Mouse (Mus musculus) megakaryocyte, embryonic 14.5 days (primary cell): ENCODE results near the gene Pde7b. TPM values are rescaled to one million over a fixed set of nuclear protein-coding genes. Genes with fewer than 3 reads are reported as not detected.

Source experiments
- H3K27me3 ChIP-seq: replicated peaks from 2 replicates; pipeline ENCODE3; 2012; ENCODE audit warnings: inconsistent platforms
- H3K36me3 ChIP-seq: replicated peaks from 2 replicates; pipeline ENCODE3; 2012; ENCODE audit warnings: low read length, inconsistent platforms, mixed read lengths
- H3K4me1 ChIP-seq: 2 replicates; pipeline ENCODE4 v1.6.1; 2012; ENCODE audit warnings: inconsistent platforms
- H3K4me3 ChIP-seq: replicated peaks from 2 replicates; pipeline ENCODE3; 2012; ENCODE audit warnings: moderate library complexity, mild to moderate bottlenecking, inconsistent platforms
- H3K9me3 ChIP-seq: 2 replicates; pipeline ENCODE4 v1.6.1; 2012; ENCODE audit warnings: inconsistent platforms
- FLI1 ChIP-seq: IDR thresholded peaks from 2 replicates; pipeline ENCODE4 v1.6.1; 2012; ENCODE audit warnings: low read length, inconsistent platforms, mixed read lengths
- GATA1 ChIP-seq: IDR thresholded peaks from 3 replicates; pipeline ENCODE4 v1.6.1; 2012; ENCODE audit warnings: mixed read lengths, low read length, inconsistent platforms, borderline replicate concordance
- polyA plus RNA-seq: library from polyadenylated mRNA; stranded (reverse); fragments of >175 nt; gene quantifications from 2 replicates; pipeline ENCODE4 v1.2.3, GENCODE M21; 2012; ENCODE audit warnings: low replicate concordance; ENCODE audit not compliant: insufficient read depth

Gene Pde7b
- polyA plus RNA-seq, 1 experiment: 0.68 TPM

DNA sequence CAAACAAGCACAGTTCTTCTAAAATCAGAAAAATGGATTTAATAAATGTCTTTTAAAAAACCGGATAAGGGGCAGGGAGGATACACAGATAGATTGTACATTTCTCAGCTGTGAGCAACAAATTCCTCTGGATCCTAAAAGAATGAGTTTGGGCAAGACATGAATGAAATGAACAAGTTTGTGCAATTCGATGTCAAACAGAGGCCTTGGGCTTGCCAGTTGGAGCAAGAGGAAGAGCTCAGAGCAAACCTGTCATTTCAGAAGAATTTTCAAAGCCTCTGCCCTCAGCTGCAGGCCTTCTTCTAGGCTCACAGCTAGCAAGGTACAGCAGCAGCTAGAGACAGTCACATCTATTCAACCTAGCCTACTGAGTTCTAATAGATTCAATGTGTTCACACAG, 153.4 kb downstream of the Pde7b start:
- peaks cover 11% of the 10 kb centered on the region for H3K4me1 ChIP-seq
- H3K4me3 ChIP-seq: no peak overlapping the region
- no peaks in the 10 kb centered on the region for H3K36me3 ChIP-seq
- H3K9me3 ChIP-seq: no peaks in the 10 kb centered on the region
- H3K27me3 ChIP-seq: peaks cover 2% of the 10 kb centered on the region
- TF ChIP-seq FLI1 (no peak), GATA1 (no peak)

GRCm38 (mm10) chr10:20568630-20569029, 156.2 kb downstream of the Pde7b start:
- no peak overlapping the region for H3K4me3 ChIP-seq
- no peak for TF ChIP-seq GATA1
- no peak for TF ChIP-seq FLI1
- H3K9me3 ChIP-seq: no peaks in the 10 kb centered on the region
- no peaks in the 10 kb centered on the region for H3K36me3 ChIP-seq
- H3K27me3 ChIP-seq: peaks cover under 1% of the 10 kb centered on the region
- peaks cover 11% of the 10 kb centered on the region for H3K4me1 ChIP-seq

GRCm38 (mm10) chr10:20567684-20568236, 157.1 kb downstream of the Pde7b start:
- TF ChIP-seq FLI1 (no peak), GATA1 (no peak)
- Histone ChIP-seq H3K4me3 (no peak overlapping the region), H3K27me3 (no peaks in the 10 kb centered on the region), H3K4me1 (peaks cover 11% of the 10 kb centered on the region), H3K9me3 (no peaks in the 10 kb centered on the region), H3K36me3 (no peaks in the 10 kb centered on the region)

DNA sequence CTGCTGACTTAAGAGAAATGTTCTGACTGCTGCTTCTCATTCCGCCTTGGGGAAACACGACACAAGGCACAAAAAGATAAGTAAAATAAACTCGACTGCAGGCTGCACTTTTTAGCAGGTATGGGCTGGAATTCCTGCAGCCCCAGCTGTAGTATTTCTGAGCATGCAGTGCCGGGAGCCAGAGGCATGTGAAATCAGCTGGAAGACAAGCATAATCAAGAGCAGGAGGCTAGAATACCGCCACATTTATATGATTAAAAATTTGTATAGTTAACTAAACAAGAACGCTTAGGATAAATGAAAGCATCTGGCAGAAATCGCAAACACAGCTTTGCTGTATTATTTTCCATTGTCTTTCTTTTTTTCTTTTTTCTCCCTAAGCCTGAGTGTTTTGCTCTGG, 168.4 kb downstream of the Pde7b start:
- Histone ChIP-seq H3K4me1 (peaks cover 4% of the 10 kb centered on the region; the same call in 1 of the 2 replicates), H3K9me3 (no peaks in the 10 kb centered on the region), H3K36me3 (no peaks in the 10 kb centered on the region), H3K4me3 (no peak overlapping the region), H3K27me3 (peaks cover 11% of the 10 kb centered on the region)
- TF ChIP-seq FLI1: no peak
- no peak for TF ChIP-seq GATA1

DNA sequence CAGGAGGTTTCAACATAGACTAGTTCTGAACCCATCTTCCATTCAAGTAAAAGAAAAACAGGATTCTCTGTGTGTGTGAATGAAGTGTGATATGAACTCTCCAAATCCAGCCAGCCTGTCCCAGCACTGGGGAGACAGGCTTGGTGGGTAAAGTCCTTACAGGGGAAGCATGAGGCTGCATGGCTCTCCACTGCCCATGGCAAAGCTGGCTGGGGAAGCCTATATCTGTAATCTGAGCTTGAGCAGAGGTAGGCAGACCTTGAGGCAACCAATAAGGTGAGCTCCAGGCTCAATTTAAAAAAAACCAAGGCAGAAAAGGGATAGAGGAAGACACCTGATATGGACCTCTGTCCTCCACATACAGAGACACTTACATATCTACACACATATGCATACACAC, 173.5 kb downstream of the Pde7b start:
- TF ChIP-seq GATA1 (no peak), FLI1 (no peak)
- no peaks in the 10 kb centered on the region for H3K9me3 ChIP-seq

DNA sequence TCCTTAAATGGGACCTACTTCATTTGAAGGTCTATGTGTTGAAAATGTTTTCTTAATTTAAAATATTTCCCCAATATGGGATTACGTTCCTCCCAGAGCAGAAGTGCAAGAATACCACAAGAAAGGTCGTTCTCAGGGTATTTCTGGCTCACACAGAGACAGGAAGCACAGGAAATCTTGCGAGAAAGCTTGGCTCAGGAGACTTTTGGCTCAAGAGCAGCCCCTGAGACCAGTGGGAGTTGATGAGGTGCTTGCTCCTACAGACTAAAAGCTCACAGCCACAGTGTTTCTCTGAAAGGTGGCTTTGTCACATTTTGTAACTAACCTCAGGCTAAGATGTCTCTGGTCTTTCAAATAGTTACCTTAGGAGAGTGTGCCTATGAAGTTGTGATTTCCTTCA, 174.1 kb downstream of the Pde7b start:
- Histone ChIP-seq H3K27me3 (peaks cover 19% of the 10 kb centered on the region), H3K4me1 (peaks cover 27% of the 10 kb centered on the region), H3K9me3 (no peaks in the 10 kb centered on the region), H3K4me3 (no peak overlapping the region), H3K36me3 (no peaks in the 10 kb centered on the region)
- TF ChIP-seq GATA1: no peak
- TF ChIP-seq FLI1: no peak

More for the DNA sequence above, 173.5 kb downstream of the Pde7b start:
- Histone ChIP-seq H3K36me3 (no peaks in the 10 kb centered on the region), H3K27me3 (peaks cover 14% of the 10 kb centered on the region), H3K4me1 (peaks cover 26% of the 10 kb centered on the region), H3K4me3 (peak overlapping the region; percentile 6)

GRCm38 (mm10) chr10:20550161-20550560, 174.7 kb downstream of the Pde7b start:
- TF ChIP-seq GATA1: no peak
- no peak overlapping the region for H3K4me3 ChIP-seq
- H3K9me3 ChIP-seq: no peaks in the 10 kb centered on the region
- peaks cover 27% of the 10 kb centered on the region for H3K4me1 ChIP-seq
- H3K27me3 ChIP-seq: peaks cover 22% of the 10 kb centered on the region
- no peaks in the 10 kb centered on the region for H3K36me3 ChIP-seq

DNA sequence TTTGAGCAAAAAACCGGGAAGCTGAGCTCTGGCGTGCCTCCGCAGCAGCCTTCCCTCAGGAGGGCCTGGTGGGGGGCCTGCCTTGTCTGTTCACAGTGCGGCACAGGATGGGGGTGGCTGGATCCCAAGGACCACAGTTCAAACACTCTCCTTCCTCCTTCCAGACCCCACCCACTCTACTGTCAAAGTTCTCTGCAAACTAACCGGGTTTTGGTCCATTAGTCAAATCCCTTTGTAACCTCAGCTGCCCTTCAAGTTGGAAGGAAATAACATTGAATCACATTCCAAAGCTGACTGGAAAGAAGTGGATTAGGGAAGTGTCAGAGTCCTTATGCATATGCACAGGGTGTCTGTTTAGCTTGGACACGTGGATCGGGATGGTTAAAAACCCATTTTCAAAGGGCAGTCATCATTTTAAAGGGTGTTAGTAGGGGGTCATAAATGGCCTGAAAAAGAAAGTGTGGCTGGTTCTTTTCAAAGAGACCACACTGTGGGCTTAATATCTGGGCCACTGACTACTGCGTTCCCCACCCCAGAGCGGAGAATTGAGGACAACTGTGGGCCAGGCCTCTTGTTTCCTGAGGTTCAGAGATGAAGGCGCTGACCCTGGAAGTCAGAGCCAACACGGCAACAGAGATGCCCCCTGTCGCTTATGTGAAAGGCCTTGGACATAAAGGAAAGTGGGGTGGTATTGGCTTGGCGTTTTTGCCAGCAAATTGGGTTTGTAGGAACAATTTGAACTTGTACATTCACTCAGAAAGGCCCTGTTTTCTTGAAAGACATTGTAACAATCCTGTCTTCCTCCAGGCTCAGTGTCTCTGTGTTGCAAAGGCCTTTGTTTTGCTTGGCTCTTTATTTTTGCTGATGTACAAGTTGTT, 175.8 kb downstream of the Pde7b start:
- no peak overlapping the region for H3K4me3 ChIP-seq
- H3K36me3 ChIP-seq: no peaks in the 10 kb centered on the region
- H3K4me1 ChIP-seq: peaks cover 27% of the 10 kb centered on the region
- peaks cover 24% of the 10 kb centered on the region for H3K27me3 ChIP-seq
- no peaks in the 10 kb centered on the region for H3K9me3 ChIP-seq
- no peak for TF ChIP-seq FLI1
- no peak for TF ChIP-seq GATA1

DNA sequence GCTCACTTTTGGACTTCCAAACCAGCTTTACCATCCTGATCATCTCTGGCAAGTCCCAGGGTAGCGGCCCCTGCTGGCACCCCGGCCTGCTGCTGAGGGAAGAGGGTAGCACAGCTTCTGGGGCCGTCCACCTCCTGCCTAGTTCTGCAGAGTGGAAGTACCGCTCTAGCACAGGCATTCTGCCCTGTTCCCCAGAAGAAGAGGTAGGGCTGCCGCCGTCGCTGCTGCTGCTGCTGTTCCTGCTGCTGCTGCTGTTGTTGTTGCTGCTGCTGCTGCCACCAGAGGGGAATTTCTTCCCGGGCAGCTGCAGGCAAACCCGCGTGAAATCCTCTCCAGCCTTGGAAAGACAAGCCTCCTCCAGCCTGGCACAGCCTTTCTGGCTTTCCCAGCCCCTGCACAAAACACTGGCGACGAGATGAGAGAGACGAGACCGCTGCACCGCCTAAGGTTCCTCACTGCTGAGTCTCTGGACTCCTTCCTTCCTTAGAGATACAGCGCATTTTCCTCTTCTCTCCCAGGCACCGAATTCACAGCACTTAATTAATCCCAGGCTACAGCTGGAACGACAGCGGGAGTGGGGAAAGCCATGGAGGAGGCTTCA, 176.8 kb downstream of the Pde7b start:
- Histone ChIP-seq H3K27me3 (peaks cover 24% of the 10 kb centered on the region), H3K4me1 (peaks cover 27% of the 10 kb centered on the region), H3K4me3 (peak overlapping the region; percentile 82), H3K36me3 (no peaks in the 10 kb centered on the region), H3K9me3 (no peaks in the 10 kb centered on the region)
- no peak for TF ChIP-seq GATA1
- no peak for TF ChIP-seq FLI1

- Histone ChIP-seq H3K4me1 (peaks cover 10% of the 10 kb centered on the region), H3K36me3 (no peaks in the 10 kb centered on the region), H3K9me3 (no peaks in the 10 kb centered on the region), H3K27me3 (peaks cover 27% of the 10 kb centered on the region), H3K4me3 (no peak overlapping the region)
- TF ChIP-seq FLI1 (no peak), GATA1 (no peak)
Observed at GRCm38 (mm10) chr10:20543121-20543520, 181.8 kb downstream of the Pde7b start.
